15 mouse cellular contexts compared by ENCODE assay signal in the genomic region with DNA sequence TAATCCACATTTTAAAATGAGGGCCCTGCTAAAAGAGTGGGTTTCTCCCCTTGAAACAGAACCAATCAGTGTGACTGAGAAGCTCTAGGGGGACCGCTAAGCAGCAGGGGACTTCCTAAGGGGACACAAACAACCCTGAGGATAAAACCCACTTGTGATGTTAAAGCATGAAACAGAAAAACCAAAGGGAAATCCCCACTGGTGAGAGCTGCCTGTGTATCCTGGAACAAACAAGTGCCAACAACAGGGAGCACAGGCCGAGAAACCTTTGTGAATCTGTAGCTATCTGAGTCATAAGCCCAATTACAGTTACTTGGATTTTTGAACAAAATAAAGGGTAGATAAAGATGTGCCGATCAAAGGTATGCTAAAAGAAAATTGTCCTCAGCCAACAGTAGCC.
"Had no signal": no experiment of that assay in that cellular context is flagged by ENCODE, and none has a peak within 500 bp of the region (broad histone marks: within the 10 kb centered on the region; RNA-seq: fewer than 3 reads in every experiment).

No protein-coding gene starts in this region.

- ATAC-seq: hindbrain, postnatal 0 days; inflammation-experienced regulatory T-cells, adult 6 months; intestine, embryonic 16.5 days; liver, embryonic 12.5 days had no signal

- DNase-seq: gastrocnemius, postnatal 36 days; heart, adult 18-20 months; heart, postnatal 14 days; heart, postnatal 36 days; kidney, adult 11 months; kidney, adult 2 months; kidney, adult 9 months; kidney, postnatal 14 days; kidney, postnatal 36 days; left cerebral cortex, postnatal 4 days; lung, adult 18-20 months had no signal
